Mouse (Mus musculus) frontal cortex, postnatal 10 days (tissue): ENCODE results near the gene Tbc1d4.
A peak's percentile ranks its signal among the peaks of the same experiment; 100 is the strongest.

Source experiments
- DNase-seq, 2 experiments: peaks; one replicate each; pipeline ENCODE4 v3.0.0; 2022; ENCODE audit warnings: low spot score in 2 of 2, mixed read lengths in 1 of 2

The Tbc1d4 gene

DNA sequence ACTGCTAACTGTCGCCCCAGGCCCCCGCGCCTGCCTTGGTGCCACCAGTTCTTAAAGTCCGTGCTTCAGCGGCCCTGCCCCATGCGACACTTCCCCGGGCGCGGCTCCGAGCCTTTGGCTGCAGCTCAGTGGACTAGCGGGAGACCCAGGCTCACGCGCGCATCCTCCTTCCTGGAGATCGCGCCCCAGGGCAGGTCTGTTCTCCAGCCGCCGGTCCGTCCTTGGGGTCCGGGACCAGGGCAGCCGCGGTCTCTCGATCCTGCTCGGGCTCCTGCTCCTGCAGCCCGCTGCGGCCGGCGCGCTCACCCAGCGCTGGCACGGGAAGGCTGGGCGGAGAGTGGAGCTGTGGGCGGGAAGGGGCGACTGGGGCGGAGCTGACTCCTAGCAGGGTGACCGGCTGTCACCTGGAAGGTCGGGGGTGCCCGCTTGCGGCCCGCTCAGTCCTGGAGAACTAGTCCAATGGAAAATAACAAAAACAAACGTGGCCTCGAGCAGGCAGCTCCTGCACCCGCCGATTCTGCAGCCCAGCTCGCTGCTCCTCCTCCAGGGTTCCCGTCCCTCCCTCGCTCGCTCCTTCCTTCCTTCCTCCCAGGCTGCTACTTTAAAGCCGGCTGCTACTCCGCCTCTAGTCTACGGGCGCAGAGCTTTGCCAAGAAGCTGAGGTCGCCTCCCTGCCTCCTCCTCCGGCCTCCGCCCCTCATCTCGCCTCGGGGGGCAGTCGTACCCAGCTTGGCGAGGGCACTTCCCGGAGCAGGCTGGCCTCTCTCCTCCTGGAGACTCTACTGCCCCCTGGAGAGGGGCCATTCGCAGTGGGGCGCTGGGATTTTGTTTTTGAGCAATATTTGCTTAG, at the start of gene Tbc1d4:
Tbc1d4 (minus strand) TSS at position 673 of the 850 bp plus-strand sequence.
- peak; percentile 52 to 65 for DNase-seq

DNA sequence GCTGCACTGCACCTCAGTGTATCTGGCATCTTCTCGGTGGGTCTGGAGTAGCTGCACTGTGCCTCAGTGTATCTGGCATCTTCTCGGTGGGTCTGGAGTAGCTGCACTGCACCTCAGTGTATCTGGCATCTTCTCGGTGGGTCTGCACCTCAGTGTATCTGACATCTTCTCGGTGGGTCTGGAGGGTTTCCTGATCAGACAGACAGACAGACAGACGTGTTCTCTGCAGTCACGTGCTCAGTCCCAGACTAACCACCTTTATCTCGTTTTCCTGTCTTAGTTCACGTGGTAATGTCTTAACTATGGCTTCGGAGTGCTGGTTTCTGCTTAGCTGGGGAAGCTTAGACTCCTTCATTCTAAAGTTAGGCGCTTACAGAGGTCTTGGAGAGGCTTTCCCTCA, 47.3 kb upstream of the Tbc1d4 start:
- no peak for DNase-seq

- DNase-seq = no peak
These were observed 45.5 kb upstream of the Tbc1d4 start for GRCm38 (mm10) chr14:101654526-101654909.

DNA sequence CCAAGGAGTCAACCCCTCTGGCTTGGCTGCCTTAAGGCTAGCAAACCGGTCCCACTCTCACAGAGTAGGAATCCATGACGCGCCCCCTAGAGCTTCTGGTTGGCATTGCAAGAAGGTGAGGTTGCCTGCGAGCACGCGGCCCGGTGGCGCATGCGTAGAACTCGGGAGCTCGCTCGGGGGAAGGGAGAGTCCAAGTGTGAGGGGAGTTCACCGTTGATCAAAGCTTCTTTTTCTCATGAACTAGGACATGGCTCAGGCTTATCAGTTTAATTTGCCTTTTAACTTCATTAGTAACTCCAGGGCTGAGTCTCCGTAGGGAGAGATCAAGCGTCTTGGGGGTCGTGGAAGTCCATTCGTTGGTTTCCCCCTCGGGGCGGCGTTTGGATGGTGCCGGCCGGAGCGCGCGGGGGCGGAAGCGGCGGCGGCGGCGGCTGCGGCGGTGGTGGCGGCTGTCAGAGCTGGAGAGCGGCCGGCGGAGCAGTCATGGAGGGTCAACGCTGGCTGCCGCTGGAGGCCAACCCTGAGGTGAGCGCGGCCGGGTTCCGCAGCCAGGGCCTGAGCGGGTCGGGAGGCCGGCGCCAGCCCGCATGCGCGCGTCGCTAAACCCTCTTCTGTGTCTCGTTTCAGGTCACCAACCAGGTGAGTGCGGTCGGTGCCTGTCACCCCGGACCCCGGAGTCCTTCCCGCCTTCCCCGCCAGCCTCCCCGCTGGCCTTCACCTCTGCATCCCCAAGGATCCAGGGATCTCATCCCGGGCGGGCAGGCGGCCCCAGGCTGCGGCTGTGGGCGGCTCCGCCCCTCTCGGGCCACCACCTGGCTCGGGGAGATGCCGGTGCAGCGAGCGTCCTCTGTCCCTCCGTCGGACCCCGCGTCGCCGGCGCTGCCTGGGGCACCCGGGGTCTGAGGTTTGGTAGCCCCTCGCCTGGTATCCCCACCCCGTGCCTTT, 44.9 kb upstream of the Tbc1d4 start, which contains the start of gene Uchl3:
Uchl3 (plus strand) TSS at position 387 of the 945 bp plus-strand sequence.
- DNase-seq = peak; percentile 86 to 96

DNA sequence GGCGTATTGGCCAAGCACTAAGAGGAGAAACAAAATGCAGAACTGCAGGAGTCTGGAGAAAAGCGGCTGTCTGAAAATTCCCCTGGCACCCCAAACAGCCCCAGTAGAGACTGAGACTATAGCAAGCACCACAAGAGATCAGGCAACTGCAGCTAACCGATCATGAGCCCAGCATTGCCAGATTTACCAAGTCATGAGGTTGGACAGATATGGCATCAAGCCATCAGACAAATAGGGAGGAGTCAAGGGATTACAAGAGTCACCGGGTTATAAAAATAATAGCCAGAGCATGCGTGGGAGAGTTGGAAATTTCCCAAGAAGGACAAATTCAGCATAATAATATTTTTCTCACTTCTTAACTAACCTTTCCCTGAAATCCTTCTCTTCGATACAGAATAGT, 43.6 kb upstream of the Tbc1d4 start:
- no peak for DNase-seq

GRCm38 (mm10) chr14:101650551-101650950, 41.6 kb upstream of the Tbc1d4 start:
- DNase-seq = no peak

GRCm38 (mm10) chr14:101644948-101645347, 36.0 kb upstream of the Tbc1d4 start:
- no peak for DNase-seq

GRCm38 (mm10) chr14:101640153-101640843, 31.3 kb upstream of the Tbc1d4 start, which contains the start of gene Commd6:
TSS of gene Commd6 (minus strand) at chr14:101640686.
- DNase-seq = peak; percentile 85 to 87

DNA sequence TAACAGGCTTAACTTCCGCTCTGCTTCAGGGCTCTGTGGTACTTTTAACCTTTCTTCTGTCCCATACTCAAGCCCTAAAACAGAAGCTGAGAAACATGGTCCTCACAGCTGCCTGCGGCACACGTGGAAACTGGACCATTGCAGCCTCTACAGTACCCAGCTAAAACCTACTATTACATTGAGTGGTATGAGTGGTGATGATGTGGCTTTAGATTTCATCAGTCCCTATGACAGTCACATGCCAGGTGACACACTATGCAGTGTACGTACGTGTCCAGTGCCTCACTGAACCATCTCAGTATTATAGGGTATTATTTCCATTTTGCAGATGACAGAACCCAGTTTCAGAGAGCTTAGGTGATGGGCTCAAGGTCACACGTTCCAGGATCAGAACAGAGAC, 28.4 kb upstream of the Tbc1d4 start:
- DNase-seq = no peak

DNA sequence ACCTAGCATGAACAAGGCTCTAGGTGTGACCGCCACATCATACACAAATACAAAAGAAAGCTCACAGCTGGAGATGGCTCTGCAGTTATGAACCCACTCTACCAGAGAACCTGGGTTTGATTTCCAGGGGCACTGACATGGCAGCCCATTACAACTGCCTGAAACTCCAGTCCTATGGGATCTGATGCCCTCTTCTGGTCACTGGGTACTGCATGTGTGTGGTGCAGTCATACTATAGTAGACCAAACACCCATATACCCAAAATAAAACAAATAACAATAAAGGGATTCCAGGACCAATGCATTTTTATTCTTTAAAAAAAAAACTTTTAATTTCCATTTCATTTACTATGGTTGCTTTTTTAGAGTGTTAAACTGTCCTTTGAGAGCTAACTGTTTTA, 26.8 kb upstream of the Tbc1d4 start:
- no peak for DNase-seq

DNA sequence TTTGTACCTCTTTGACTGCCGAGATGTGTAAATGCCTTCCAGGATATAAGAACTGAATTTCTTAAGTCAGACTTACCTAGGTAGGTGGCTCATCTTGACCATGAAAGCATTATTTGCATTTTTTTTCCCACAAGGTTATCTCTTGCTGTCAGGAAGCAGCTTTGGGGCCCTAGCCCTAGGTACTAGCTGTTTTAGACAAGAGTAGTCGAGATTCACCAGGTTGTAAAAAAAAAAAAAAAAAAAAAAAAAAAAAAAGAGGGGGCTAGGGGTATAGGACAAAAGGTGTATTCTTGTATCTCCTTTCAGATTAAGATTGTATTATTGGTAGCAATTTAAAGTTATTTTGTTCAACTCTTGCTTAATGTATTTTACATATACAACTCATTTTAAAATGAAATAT, 21.6 kb upstream of the Tbc1d4 start:
- DNase-seq = no peak

DNA sequence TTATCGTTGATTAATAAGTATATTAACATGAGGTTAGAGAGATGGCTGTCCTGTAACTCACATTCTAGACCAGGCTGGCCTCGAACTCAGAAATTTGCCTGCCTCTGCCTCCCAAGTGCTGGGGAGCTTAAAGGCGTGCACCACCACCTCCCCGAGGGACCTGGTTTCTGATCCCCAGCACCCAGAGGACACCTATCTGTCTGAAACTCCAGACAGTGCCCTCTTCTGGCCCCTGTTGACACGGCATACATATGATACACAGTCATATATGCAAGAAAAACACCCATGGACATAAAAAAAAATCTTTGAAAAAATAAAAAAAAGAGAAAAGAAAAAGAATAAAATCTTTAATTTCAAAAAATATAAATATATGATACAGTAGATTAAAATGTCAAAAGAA, 8.7 kb upstream of the Tbc1d4 start:
- DNase-seq = no peak

DNA sequence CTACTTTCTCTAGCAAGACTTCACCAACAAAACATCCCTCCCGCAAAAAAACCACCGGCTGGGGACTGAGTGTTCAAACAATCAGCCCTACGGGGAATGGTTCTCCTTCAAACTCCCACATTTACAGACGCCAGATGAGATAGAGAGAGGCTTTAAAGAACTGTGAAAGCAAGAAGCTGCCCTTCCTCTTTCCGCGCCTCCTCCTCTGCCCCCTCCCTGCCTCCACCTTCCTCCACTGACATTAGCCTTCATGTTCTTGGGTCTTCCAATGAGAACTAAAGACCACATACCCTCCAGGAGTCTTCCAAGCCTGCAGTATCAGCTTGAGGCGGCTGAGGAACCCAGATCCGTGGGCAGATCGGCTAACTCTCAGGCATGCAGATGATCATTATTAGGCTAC, 7.2 kb upstream of the Tbc1d4 start:
- DNase-seq = no peak

DNA sequence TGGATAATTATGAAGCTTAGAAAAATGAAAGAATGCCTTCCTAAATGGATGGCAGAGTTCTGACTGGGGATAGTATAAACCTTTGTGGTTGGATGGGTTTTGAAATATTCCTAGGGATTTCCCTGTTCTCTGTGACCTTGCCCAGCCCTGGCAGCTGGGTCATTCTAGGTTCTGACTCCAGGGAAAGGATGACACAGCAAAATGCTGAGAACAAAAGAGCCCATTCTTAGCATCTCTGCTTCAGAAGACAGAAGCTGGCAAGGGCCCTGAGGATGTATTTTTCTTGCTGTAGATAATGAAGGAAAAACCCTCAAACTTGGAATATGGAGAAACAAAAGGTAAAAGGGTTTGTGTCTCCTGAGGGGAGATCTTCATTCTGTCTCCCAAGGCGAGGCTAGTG, 4.2 kb upstream of the Tbc1d4 start:
- DNase-seq = no peak

GRCm38 (mm10) chr14:101610701-101611100, 1.7 kb upstream of the Tbc1d4 start:
- no peak for DNase-seq

DNA sequence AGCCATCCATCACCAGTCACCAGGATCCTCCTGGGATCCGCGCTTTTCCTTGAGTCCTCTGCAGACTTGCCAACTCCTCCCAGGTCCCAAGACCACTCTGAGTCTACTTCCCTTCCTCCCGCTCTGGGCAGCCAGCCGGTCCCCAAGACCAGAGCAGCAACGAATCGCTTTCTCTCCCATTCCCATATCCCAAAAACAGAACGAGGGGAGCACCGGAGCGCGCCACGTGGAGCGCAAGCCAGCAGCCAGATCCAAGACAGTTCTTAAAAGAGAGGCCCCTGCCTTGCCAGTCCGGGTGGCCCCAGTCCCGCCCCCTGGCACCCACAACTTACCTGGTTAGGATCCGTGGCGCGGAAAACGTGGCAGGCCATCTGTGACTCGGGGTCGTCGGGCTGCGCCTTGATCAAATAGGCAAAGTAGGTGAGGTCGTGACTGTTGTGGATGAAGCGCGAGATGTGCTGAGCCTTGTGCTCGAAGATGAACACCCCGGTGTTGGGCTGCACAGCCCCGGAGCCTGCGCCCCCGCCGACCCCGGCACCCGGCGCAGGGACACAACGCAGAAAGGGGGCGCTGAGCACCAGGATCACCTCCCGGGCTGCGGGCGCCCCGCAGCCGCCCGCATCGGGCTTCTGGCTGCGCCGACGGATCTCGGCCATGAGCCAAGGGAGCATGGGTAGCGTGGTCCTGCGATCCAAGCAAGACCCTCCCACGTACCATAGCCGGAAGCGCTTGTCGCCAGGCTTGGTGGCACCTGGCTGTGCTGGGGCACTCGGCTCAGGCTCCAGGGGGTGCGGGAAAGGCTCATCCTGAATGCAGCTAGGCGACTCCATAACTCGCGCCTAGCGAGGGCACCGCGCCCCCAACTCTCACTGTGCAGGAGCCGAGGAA, 1.1 kb downstream of the Tbc1d4 start:
- DNase-seq = peak; percentile 12 to 20

GRCm38 (mm10) chr14:101605843-101606242, 3.1 kb downstream of the Tbc1d4 start:
- DNase-seq = no peak

DNA sequence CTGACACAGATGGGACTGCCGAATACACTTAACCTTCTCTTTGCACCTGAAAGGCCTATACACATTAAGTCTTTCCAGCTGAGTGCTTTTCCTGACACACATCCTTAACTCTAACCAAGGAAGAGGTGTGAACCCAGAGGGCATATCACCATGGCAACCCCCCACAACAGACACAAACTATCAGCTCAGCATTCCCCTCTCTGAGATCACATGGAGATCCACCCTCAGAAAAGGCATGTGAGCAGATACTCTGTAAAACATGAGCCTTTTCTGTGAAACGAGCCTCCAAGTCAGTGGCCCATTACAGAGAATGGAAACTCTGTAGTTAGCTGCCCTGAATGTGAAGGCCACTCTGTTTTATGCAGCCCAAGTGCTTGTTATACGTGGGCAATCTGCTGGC, 6.1 kb downstream of the Tbc1d4 start:
- DNase-seq = no peak

- DNase-seq = no peak
These were observed 11.8 kb downstream of the Tbc1d4 start for GRCm38 (mm10) chr14:101597096-101597715.

DNA sequence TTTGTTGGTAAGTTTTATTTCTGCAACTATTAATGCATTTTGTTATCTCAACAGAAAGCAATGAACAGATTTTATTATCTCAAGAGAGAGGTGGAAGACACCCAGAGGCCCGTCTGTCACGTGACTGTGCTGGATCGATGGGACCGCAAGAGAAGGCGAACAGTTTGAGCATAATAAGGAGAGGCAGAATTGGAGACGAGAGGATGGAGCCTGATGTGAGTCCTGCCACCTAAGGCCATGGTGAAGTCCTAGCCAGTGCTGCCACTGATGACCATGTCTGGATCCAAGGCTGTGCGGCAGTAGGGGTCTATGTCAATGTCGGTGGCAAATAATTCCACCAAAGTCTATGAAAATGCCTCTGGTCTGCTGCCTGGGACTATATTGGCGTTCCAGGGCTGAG, 12.3 kb downstream of the Tbc1d4 start:
- no peak for DNase-seq
